Mouse (Mus musculus) brain, embryonic 14.5 days (tissue): ENCODE data around the gene Endou.

ENCODE experiments used
- CTCF ChIP-seq: fragments of 200-500 bp; IDR thresholded peaks from 2 replicates; pipeline ENCODE4 v1.5.1; 2012; ENCODE audit warnings: inconsistent platforms, mild to moderate bottlenecking, moderate library complexity, borderline replicate concordance; ENCODE audit not compliant: insufficient read depth, insufficient read length; ENCODE audit errors: extremely low read depth
- POLR2A ChIP-seq: fragments of 200-500 bp; IDR thresholded peaks from 2 replicates; pipeline ENCODE4 v1.6.1; 2012; ENCODE audit warnings: mild to moderate bottlenecking, inconsistent platforms, borderline replicate concordance; ENCODE audit not compliant: poor library complexity, insufficient read depth, insufficient read length, severe bottlenecking; ENCODE audit errors: extremely low read depth

GRCm38 (mm10) chr15:97742600-97742999, 11.5 kb upstream of the Endou start:
- TF ChIP-seq CTCF (no peak), POLR2A (no peak)
